Comparison of ENCODE assay signal across 9 mouse cellular contexts in genomic region chr8:72177346-72177925, GRCm38 (mm10). TPM values are rescaled to one million over a fixed set of nuclear protein-coding genes. Genes with fewer than 3 reads are reported as not detected.
DNase-seq lines count a peak whose midpoint lies in the region; ATAC-seq lines count a peak whose summit lies in the region.
"Had no signal": no experiment of that assay in that cellular context is flagged by ENCODE, and none has a peak within 500 bp of the region (broad histone marks: within the 10 kb centered on the region; RNA-seq: fewer than 3 reads in every experiment).

No protein-coding gene starts in this region.

- no peak overlapping the region for H3K4me3 ChIP-seq in hindbrain, embryonic 13.5 days
- H3K4me3 ChIP-seq: lung, embryonic 15.5 days had no signal

- no peaks in the 10 kb centered on the region for H3K27me3 ChIP-seq in hindbrain, embryonic 13.5 days
- H3K27me3 ChIP-seq: lung, embryonic 15.5 days had no signal

- H3K9me3 ChIP-seq in hindbrain, embryonic 13.5 days = no peaks in the 10 kb centered on the region
- H3K9me3 ChIP-seq: lung, embryonic 15.5 days had no signal

- WGBS in hindbrain, embryonic 13.5 days = 56% methylated on average over 5 of the region's 5 CpGs

- H3K4me2 ChIP-seq in hindbrain, embryonic 13.5 days = no peak overlapping the region
- H3K4me2 ChIP-seq: lung, embryonic 15.5 days had no signal

- H3K4me1 ChIP-seq in hindbrain, embryonic 13.5 days (replicated peaks) = no peaks in the 10 kb centered on the region
- H3K4me1 ChIP-seq: lung, embryonic 15.5 days had no signal

- DNase-seq in cerebellum, adult 9-10 months = peak; percentile 83
- DNase-seq in layer of hippocampus, postnatal 14 days (ENCODE audit: low spot score in 2 of 2) = peak; percentile 83 to 85
- peak; percentile 54 to 82 for DNase-seq in lung, postnatal 4 days
- DNase-seq in retina, postnatal 1 day = peak; percentile 83
- DNase-seq in yolk sac, embryonic 10.5 days (ENCODE audit: low spot score) = peak; percentile 22

- no peak overlapping the region for H3K9ac ChIP-seq in hindbrain, embryonic 13.5 days
- H3K9ac ChIP-seq: lung, embryonic 15.5 days had no signal

- peaks cover 95% of the 10 kb centered on the region for H3K36me3 ChIP-seq in hindbrain, embryonic 13.5 days

- peak; percentile 74 for ATAC-seq in activated CD4-positive, CD25-positive, alpha-beta regulatory T cell, adult 4 months
- peak; percentile 72 for ATAC-seq in frontal cortex, adult (ENCODE audit: low TSS enrichment)
- ATAC-seq in hindbrain, embryonic 13.5 days (ENCODE audit: low FRiP score) = 0 out of 2 replicates have a peak, but pooled peaks have one; percentile 30

- H3K27ac ChIP-seq in hindbrain, embryonic 13.5 days = peak overlapping the region; percentile 3; the same call in 1 of the 2 replicates
- H3K27ac ChIP-seq: lung, embryonic 15.5 days had no signal

RNA-seq across cellular contexts. Expression of gene Hsh2d, which starts 12.0 kb away (rescaled TPM):
- 10 to 100 TPM; 22.2 to 29.1 TPM for polyA plus RNA-seq in activated CD4-positive, CD25-positive, alpha-beta regulatory T cell, adult 4 months (2017; shearing (Covaris generic))
- polyA plus RNA-seq in hindbrain, embryonic 13.5 days (2015; fragmentation: Nextera tagmentation; extraction: Ambion mirVana) = not detected in 2 replicates
- total RNA-seq in layer of hippocampus, postnatal 14 days (2021) = not detected

RNA-seq across cellular contexts. Expression of gene Rab8a, which starts 16.4 kb away (rescaled TPM):
- 100 to 1,000 TPM; 159 to 162 TPM for polyA plus RNA-seq in activated CD4-positive, CD25-positive, alpha-beta regulatory T cell, adult 4 months (2017; shearing (Covaris generic))
- polyA plus RNA-seq in hindbrain, embryonic 13.5 days (2015; fragmentation: Nextera tagmentation; extraction: Ambion mirVana) = 94.1 and 96.0 TPM in 2 replicates
- 10 to 100 TPM; 37.8 to 43.1 TPM for total RNA-seq in layer of hippocampus, postnatal 14 days (2021)

RNA-seq across cellular contexts. Expression of gene Cib3, which starts 35.2 kb away (rescaled TPM):
- polyA plus RNA-seq in activated CD4-positive, CD25-positive, alpha-beta regulatory T cell, adult 4 months (2017; shearing (Covaris generic)) = under 1 TPM; 0.46 to 0.51 TPM
- not detected in 2 replicates for polyA plus RNA-seq in hindbrain, embryonic 13.5 days (2015; fragmentation: Nextera tagmentation; extraction: Ambion mirVana)
- total RNA-seq in layer of hippocampus, postnatal 14 days (2021) = not detected

RNA-seq across cellular contexts. Expression of gene Gm11034, which starts 36.0 kb away (rescaled TPM):
- not detected for polyA plus RNA-seq in activated CD4-positive, CD25-positive, alpha-beta regulatory T cell, adult 4 months (2017; shearing (Covaris generic))
- not detected in 2 replicates for polyA plus RNA-seq in hindbrain, embryonic 13.5 days (2015; fragmentation: Nextera tagmentation; extraction: Ambion mirVana)
- not detected for total RNA-seq in layer of hippocampus, postnatal 14 days (2021)
- polyA plus RNA-seq: lung, embryonic 15.5 days had no signal

RNA-seq across cellular contexts. Expression of gene Fam32a, which starts 42.1 kb away (rescaled TPM):
- 100 to 1,000 TPM in 1 of 2 experiments, 10 to 100 TPM in 1; 98.8 to 108 TPM for polyA plus RNA-seq in activated CD4-positive, CD25-positive, alpha-beta regulatory T cell, adult 4 months (2017; shearing (Covaris generic))
- 108 and 109 TPM in 2 replicates for polyA plus RNA-seq in hindbrain, embryonic 13.5 days (2015; fragmentation: Nextera tagmentation; extraction: Ambion mirVana)
- total RNA-seq in layer of hippocampus, postnatal 14 days (2021) = 10 to 100 TPM; 52.2 to 56.5 TPM

Comparison
In these comparisons a context has a peak if more than half of its experiments do, and no peak if none do; other contexts are left out.
1. DNase-seq: peak in every context shown above with its lines; median percentile 84 in layer of hippocampus, postnatal 14 days; 83 in cerebellum, adult 9-10 months; 83 in retina, postnatal 1 day; 68 in lung, postnatal 4 days; 22 in yolk sac, embryonic 10.5 days.
2. RNA of gene Hsh2d, which starts 12.0 kb away (polyA plus RNA-seq): 22.2 to 29.1 TPM in activated CD4-positive, CD25-positive, alpha-beta regulatory T cell, adult 4 months; not detected in hindbrain, embryonic 13.5 days; every median in the first group is over 10 times any median in the second.
3. Peak in every context shown above with its lines, with median percentiles within 50 percentile points of each other: ATAC-seq.